Mouse (Mus musculus): ENCODE results near the gene 1700088E04Rik. TPM values are rescaled to one million over a fixed set of nuclear protein-coding genes. Genes with fewer than 3 reads are reported as not detected.

The 1700088E04Rik gene
- total and polyA plus RNA-seq, 3 experiments, result 0.50 to 1.6 (median 1.4) TPM

DNA sequence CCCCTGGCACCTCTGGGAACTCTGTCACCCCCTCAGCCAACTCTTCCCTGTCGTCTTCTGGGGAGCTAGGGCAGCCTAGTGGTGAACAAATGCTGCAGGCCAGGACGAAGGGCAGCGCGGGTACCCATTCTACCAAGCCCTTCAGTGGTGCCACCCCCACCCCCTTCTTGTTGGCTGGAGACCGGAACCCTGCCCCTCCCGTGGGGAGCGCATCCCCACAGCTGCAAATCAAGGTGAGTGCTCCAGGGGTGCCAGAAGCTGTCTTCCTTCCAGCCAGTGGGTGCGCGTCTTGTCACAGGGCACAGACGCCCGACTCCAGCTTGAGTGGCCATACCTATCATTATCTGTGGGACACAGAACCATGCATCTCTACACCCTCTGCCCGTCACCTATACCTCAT lies 14.0 kb downstream of the 1700088E04Rik start:
- no peak for TF ChIP-seq CTCF (IDR thresholded peaks at IDR 0.05; ENCODE audit: low read depth, low read length)
- no peak for TF ChIP-seq GATA2 (IDR thresholded peaks at IDR 0.05; ENCODE audit: borderline replicate concordance, low read depth, low read length)
- TF ChIP-seq GATA1 (IDR thresholded peaks at IDR 0.05; ENCODE audit: borderline replicate concordance, low read length), result no peak
- TF ChIP-seq POLR2AphosphoS5 (IDR thresholded peaks at IDR 0.05; ENCODE audit: insufficient replicate concordance, low read depth, low read length), result no peak
- TF ChIP-seq TAL1 (conservative IDR thresholded peaks at IDR 0.05; ENCODE audit: low read depth, low read length), result no peak
- peaks cover 5% of the 10 kb centered on the region for H3K9me3 ChIP-seq (replicated peaks)
- peaks cover 92% of the 10 kb centered on the region for H3K36me3 ChIP-seq (replicated peaks)
- no peak for DNase-seq (ENCODE audit: low spot score)
- peaks cover 2% of the 10 kb centered on the region; the same call in 1 of the 2 replicates for H3K27me3 ChIP-seq (ENCODE audit: insufficient read depth, low read length)
- 0 out of 2 replicates have a peak, but pooled peaks cover 2% of the 10 kb centered on the region for H3K4me1 ChIP-seq (ENCODE audit: insufficient read depth, low read depth, low read length)
- no peak overlapping the region for H3K4me3 ChIP-seq (ENCODE audit: low read depth, low read length)
- no peak for ATAC-seq (ENCODE audit: extremely low read depth, insufficient number of reproducible peaks, low FRiP score, poor library complexity, severe bottlenecking)

- Histone ChIP-seq H3K4me3 (ENCODE audit: low read depth, low read length) (no peak overlapping the region), H3K9me3 (replicated peaks) (peaks cover 5% of the 10 kb centered on the region), H3K36me3 (replicated peaks) (peaks cover 88% of the 10 kb centered on the region), H3K27me3 (ENCODE audit: insufficient read depth, low read length) (peaks cover 2% of the 10 kb centered on the region; the same call in 1 of the 2 replicates), H3K4me1 (ENCODE audit: insufficient read depth, low read depth, low read length) (0 out of 2 replicates have a peak, but pooled peaks cover 2% of the 10 kb centered on the region)
- peak; percentile 54 for DNase-seq (ENCODE audit: low spot score)
- ATAC-seq (ENCODE audit: extremely low read depth, insufficient number of reproducible peaks, low FRiP score, poor library complexity, severe bottlenecking), result no peak
- TF ChIP-seq CTCF (IDR thresholded peaks at IDR 0.05; ENCODE audit: low read depth, low read length), result peak; percentile 76; the same call in 1 of the 2 replicates
- TF ChIP-seq GATA1 (IDR thresholded peaks at IDR 0.05; ENCODE audit: borderline replicate concordance, low read length), result no peak
Measured at GRCm38 (mm10) chr15:79126217-79126932, 14.7 kb downstream of the 1700088E04Rik start.

DNA sequence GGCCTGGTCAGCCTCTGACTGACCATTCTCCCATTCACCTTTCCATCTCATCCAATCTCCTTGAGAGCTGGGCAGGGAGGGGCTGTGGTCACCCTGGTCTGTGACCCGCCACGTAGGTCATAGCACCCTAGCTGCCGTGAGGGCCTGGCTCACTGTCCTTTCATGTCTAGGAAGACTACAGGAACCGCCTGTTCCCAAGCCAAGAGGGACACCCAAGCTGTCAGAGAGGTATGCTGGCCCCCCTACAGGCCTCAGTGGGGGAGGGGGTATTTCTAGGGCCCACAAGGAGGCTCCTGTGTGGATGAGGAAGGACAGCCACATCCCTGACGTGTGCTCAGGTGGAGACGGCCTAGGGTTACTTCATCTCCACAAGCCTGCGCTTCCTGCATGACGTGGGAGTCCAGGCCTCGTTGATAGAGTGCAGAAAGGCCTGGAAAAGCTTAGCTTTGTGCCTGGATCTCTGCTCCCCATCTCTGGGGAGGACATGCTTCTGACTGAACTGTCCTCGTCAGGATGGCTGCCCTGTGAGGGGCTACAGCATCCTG lies 16.6 kb downstream of the 1700088E04Rik start:
- Histone ChIP-seq H3K4me3 (ENCODE audit: low read depth, low read length) (no peak overlapping the region), H3K4me1 (ENCODE audit: insufficient read depth, low read depth, low read length) (0 out of 2 replicates have a peak, but pooled peaks cover 2% of the 10 kb centered on the region), H3K9me3 (replicated peaks) (peaks cover 5% of the 10 kb centered on the region), H3K27me3 (ENCODE audit: insufficient read depth, low read length) (no peaks in the 10 kb centered on the region), H3K36me3 (replicated peaks) (peaks cover 88% of the 10 kb centered on the region)
- no peak for ATAC-seq (ENCODE audit: extremely low read depth, insufficient number of reproducible peaks, low FRiP score, poor library complexity, severe bottlenecking)
- DNase-seq (ENCODE audit: low spot score), result no peak
- TF ChIP-seq GATA1 (IDR thresholded peaks at IDR 0.05; ENCODE audit: borderline replicate concordance, low read length) (no peak), POLR2AphosphoS5 (IDR thresholded peaks at IDR 0.05; ENCODE audit: insufficient replicate concordance, low read depth, low read length) (no peak), CTCF (IDR thresholded peaks at IDR 0.05; ENCODE audit: low read depth, low read length) (no peak), TAL1 (conservative IDR thresholded peaks at IDR 0.05; ENCODE audit: low read depth, low read length) (no peak), GATA2 (IDR thresholded peaks at IDR 0.05; ENCODE audit: borderline replicate concordance, low read depth, low read length) (no peak)

DNA sequence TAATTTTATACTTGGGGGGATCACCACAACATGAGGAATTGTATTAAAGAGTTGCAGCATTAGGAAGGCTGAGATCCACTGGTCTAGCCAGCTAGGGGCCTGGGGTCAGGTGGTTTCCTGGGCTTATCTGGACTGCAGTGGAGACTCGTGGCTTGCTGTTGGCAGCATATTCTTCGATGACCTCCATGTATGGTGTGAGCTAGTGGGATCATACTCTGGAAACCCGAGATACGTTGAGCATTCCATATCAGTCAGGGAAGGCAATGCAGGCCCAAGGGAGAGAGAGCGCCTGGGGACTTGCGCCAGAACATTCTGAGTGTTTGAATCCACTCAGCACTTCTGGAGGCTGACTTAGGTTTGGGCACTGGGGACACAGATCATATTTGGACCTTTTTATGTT lies 17.3 kb downstream of the 1700088E04Rik start:
- H3K4me3 ChIP-seq (ENCODE audit: low read depth, low read length), result no peak overlapping the region
- H3K4me1 ChIP-seq (ENCODE audit: insufficient read depth, low read depth, low read length), result 0 out of 2 replicates have a peak, but pooled peaks cover 2% of the 10 kb centered on the region
- H3K36me3 ChIP-seq (replicated peaks), result peaks cover 90% of the 10 kb centered on the region
- ATAC-seq (ENCODE audit: extremely low read depth, insufficient number of reproducible peaks, low FRiP score, poor library complexity, severe bottlenecking) (no peak), DNase-seq (ENCODE audit: low spot score) (no peak)
- H3K9me3 ChIP-seq (replicated peaks), result peaks cover 5% of the 10 kb centered on the region
- H3K27me3 ChIP-seq (ENCODE audit: insufficient read depth, low read length), result no peaks in the 10 kb centered on the region
- TF ChIP-seq CTCF (IDR thresholded peaks at IDR 0.05; ENCODE audit: low read depth, low read length) (no peak), POLR2AphosphoS5 (IDR thresholded peaks at IDR 0.05; ENCODE audit: insufficient replicate concordance, low read depth, low read length) (no peak), GATA2 (IDR thresholded peaks at IDR 0.05; ENCODE audit: borderline replicate concordance, low read depth, low read length) (no peak), TAL1 (conservative IDR thresholded peaks at IDR 0.05; ENCODE audit: low read depth, low read length) (no peak), GATA1 (IDR thresholded peaks at IDR 0.05; ENCODE audit: borderline replicate concordance, low read length) (no peak)

- TF ChIP-seq GATA1 (IDR thresholded peaks at IDR 0.05; ENCODE audit: borderline replicate concordance, low read length) (no peak), TAL1 (conservative IDR thresholded peaks at IDR 0.05; ENCODE audit: low read depth, low read length) (no peak)
- Histone ChIP-seq H3K27me3 (ENCODE audit: insufficient read depth, low read length) (no peaks in the 10 kb centered on the region), H3K4me3 (ENCODE audit: low read depth, low read length) (no peak overlapping the region), H3K36me3 (replicated peaks) (peaks cover 90% of the 10 kb centered on the region), H3K9me3 (replicated peaks) (no peaks in the 10 kb centered on the region), H3K4me1 (ENCODE audit: insufficient read depth, low read depth, low read length) (0 out of 2 replicates have a peak, but pooled peaks cover 2% of the 10 kb centered on the region)
- DNase-seq (ENCODE audit: low spot score), result no peak
- ATAC-seq (ENCODE audit: extremely low read depth, insufficient number of reproducible peaks, low FRiP score, poor library complexity, severe bottlenecking), result no peak
Measured at GRCm38 (mm10) chr15:79122546-79122945, 18.5 kb downstream of the 1700088E04Rik start.

DNA sequence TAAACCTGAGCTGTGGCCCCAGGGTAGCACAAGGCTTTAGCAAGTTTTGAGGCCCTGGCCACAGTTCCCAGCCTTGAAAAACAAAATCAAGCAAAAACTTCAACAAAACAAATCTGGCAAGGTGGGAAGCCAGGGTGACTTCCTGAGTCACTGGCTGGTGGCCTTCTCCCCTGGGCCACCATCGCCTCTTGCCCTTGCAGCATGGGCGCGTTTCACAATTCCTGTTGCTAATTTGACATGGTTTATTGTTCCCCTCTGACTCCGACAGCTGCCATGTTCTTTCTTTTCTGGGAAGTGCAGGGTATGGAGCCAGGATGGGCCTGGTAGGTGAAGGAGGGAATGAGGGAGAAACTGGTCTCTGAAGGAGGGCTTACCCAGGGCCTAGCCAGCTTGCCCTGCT lies 18.9 kb downstream of the 1700088E04Rik start:
- no peak for ATAC-seq (ENCODE audit: extremely low read depth, insufficient number of reproducible peaks, low FRiP score, poor library complexity, severe bottlenecking)
- Histone ChIP-seq H3K4me3 (ENCODE audit: low read depth, low read length) (no peak overlapping the region), H3K27me3 (ENCODE audit: insufficient read depth, low read length) (no peaks in the 10 kb centered on the region), H3K36me3 (replicated peaks) (peaks cover 90% of the 10 kb centered on the region), H3K4me1 (ENCODE audit: insufficient read depth, low read depth, low read length) (no peaks in the 10 kb centered on the region), H3K9me3 (replicated peaks) (no peaks in the 10 kb centered on the region)
- no peak for TF ChIP-seq TAL1 (conservative IDR thresholded peaks at IDR 0.05; ENCODE audit: low read depth, low read length)
- TF ChIP-seq POLR2AphosphoS5 (IDR thresholded peaks at IDR 0.05; ENCODE audit: insufficient replicate concordance, low read depth, low read length), result no peak
- no peak for TF ChIP-seq CTCF (IDR thresholded peaks at IDR 0.05; ENCODE audit: low read depth, low read length)
- no peak for TF ChIP-seq GATA1 (IDR thresholded peaks at IDR 0.05; ENCODE audit: borderline replicate concordance, low read length)
- no peak for TF ChIP-seq GATA2 (IDR thresholded peaks at IDR 0.05; ENCODE audit: borderline replicate concordance, low read depth, low read length)
- DNase-seq (ENCODE audit: low spot score), result no peak

All from G1E (cell line).